Mouse (Mus musculus) C2C12 (cell line): ENCODE results near the gene Ddx51. TPM values are rescaled to one million over a fixed set of nuclear protein-coding genes. Genes with fewer than 3 reads are reported as not detected.

ENCODE experiments used
- H3K27me3 ChIP-seq: one replicate; pipeline ENCODE4 v1.6.1; 2011; ENCODE audit not compliant: control insufficient read depth, insufficient read depth, insufficient read length
- H3K36me3 ChIP-seq: one replicate; pipeline ENCODE4 v1.6.1; 2011; ENCODE audit not compliant: control insufficient read depth, insufficient read depth
- H3K4me3 ChIP-seq: one replicate; pipeline ENCODE4 v1.5.1; 2011; ENCODE audit warnings: mild to moderate bottlenecking, control low read depth; ENCODE audit not compliant: poor library complexity, insufficient read depth, severe bottlenecking
- H3K79me2 ChIP-seq: one replicate; pipeline ENCODE4 v1.6.1; 2011; ENCODE audit not compliant: control insufficient read depth, insufficient read depth
- H3K79me3 ChIP-seq: one replicate; pipeline ENCODE4 v1.6.1; 2011; ENCODE audit warnings: low read depth, control low read depth
- H3ac ChIP-seq: one replicate; pipeline ENCODE3; 2011; ENCODE audit warnings: low read depth; ENCODE audit not compliant: control insufficient read depth, insufficient read length
- CEBPB ChIP-seq: IDR thresholded peaks from one replicate; pipeline ENCODE4 v1.6.1; 2011; ENCODE audit warnings: low read depth, mild to moderate bottlenecking, control low read depth, moderate library complexity
- CTCF ChIP-seq: IDR thresholded peaks from one replicate; pipeline ENCODE4 v1.5.1; 2011; ENCODE audit not compliant: control insufficient read depth, insufficient read depth, insufficient read length
- FOSL1 ChIP-seq: IDR thresholded peaks from one replicate; pipeline ENCODE4 v1.8.0; 2011; ENCODE audit warnings: mild to moderate bottlenecking, low read length; ENCODE audit not compliant: poor library complexity, insufficient read depth, severe bottlenecking
- MAX ChIP-seq: IDR thresholded peaks from one replicate; pipeline ENCODE4 v1.6.1; 2011; ENCODE audit warnings: mild to moderate bottlenecking, control low read depth
- MYOD1 ChIP-seq: IDR thresholded peaks from one replicate; pipeline ENCODE4 v1.6.1; 2011; ENCODE audit warnings: low read depth; ENCODE audit not compliant: control insufficient read depth, insufficient read length
- MYOG ChIP-seq: IDR thresholded peaks from one replicate; pipeline ENCODE4 v1.6.1; 2011; ENCODE audit not compliant: control insufficient read depth, insufficient read length; ENCODE audit errors: extremely low read depth
- USF1 ChIP-seq: IDR thresholded peaks from one replicate; pipeline ENCODE4 v1.6.1; 2011; ENCODE audit warnings: low read depth, mild to moderate bottlenecking, control low read depth, moderate library complexity
- polyA plus RNA-seq: library from polyadenylated mRNA; unstranded; fragments of >200 nt; fragmentation: generic; extraction: Trizol; gene quantifications from one replicate; pipeline ENCODE4 v1.2.1, GENCODE M21; 2012; ENCODE audit warnings: missing spikeins

Gene Ddx51
- polyA plus RNA-seq, 1 experiment: 14.8 TPM

DNA sequence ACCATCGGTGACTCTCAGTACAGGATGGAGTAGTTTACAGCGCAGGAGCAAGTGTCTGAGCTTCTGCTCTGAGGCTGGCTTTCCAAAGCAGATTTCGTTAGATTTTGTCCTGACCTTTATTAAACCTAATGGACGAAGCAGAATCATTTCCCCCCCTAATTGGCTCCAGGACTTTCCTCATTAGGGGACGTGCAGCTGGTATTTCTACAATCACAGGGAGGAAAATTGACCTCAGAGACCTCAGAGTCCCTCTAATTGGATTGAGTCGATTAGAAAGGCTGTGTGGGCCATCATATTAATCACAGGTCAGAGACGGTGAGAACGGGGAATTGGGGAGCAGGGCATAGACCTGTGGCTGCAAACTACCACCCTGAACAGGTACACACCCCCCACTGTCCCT, 44.3 kb upstream of the Ddx51 start:
- Histone ChIP-seq H3K79me3 (no peaks in the 10 kb centered on the region), H3K79me2 (no peaks in the 10 kb centered on the region), H3K36me3 (no peaks in the 10 kb centered on the region), H3K27me3 (no peaks in the 10 kb centered on the region), H3ac (no peak overlapping the region), H3K4me3 (no peak overlapping the region)
- TF ChIP-seq USF1 (no peak), MAX (no peak), MYOG (no peak), FOSL1 (no peak), CTCF (no peak), MYOD1 (no peak), CEBPB (no peak)

DNA sequence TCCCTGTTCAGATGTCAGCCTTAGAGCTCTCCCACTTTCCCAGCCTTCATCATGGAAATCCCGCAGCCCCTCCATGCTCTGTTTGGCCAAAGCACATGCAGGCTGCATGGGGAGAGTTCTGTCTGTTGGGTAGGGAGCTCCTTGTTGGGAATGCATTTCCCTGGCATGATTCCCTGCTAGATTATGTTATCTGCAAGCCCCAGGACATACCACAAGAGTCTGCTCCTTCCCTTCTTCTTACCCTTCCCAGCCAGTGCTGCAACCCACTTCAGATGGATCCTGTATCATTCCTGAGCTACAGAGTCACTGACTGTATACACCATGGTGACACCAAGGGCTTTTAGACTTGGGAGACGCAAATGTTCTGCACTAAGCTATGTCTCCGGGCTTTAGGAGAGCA, 43.8 kb upstream of the Ddx51 start:
- H3K27me3 ChIP-seq: no peaks in the 10 kb centered on the region
- H3K36me3 ChIP-seq: no peaks in the 10 kb centered on the region
- H3K79me3 ChIP-seq: no peaks in the 10 kb centered on the region
- no peaks in the 10 kb centered on the region for H3K79me2 ChIP-seq
- TF ChIP-seq CEBPB (no peak), MYOG (no peak), CTCF (no peak), MYOD1 (no peak), USF1 (no peak), MAX (no peak), FOSL1 (no peak)
- no peak overlapping the region for H3K4me3 ChIP-seq
- H3ac ChIP-seq: no peak overlapping the region

GRCm38 (mm10) chr5:110609868-110610267, 43.4 kb upstream of the Ddx51 start:
- H3K79me3 ChIP-seq: no peaks in the 10 kb centered on the region
- H3K4me3 ChIP-seq: no peak overlapping the region
- H3K36me3 ChIP-seq: no peaks in the 10 kb centered on the region
- no peaks in the 10 kb centered on the region for H3K79me2 ChIP-seq
- no peak overlapping the region for H3ac ChIP-seq
- TF ChIP-seq FOSL1: no peak
- no peak for TF ChIP-seq MYOD1
- no peak for TF ChIP-seq CTCF
- no peaks in the 10 kb centered on the region for H3K27me3 ChIP-seq

DNA sequence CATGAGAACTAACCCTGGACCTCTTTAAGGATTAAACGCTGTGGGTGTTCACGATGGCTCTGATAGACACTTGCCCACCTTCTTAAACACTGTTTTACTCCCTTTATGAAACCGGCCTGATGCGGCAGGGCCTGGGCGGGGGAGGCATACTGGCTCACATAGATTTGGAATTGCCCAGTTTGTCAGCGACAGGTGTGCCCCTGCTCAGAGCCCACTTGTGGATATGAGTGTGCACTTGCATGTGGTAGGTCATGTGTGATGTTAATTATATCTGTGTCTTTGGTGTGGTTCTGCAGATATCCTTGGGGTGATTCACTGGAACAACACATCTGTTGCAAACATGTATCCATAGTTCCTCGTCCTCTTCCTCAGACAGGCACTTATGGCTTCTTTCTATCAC, 42.8 kb upstream of the Ddx51 start:
- Histone ChIP-seq H3ac (no peak overlapping the region), H3K79me2 (no peaks in the 10 kb centered on the region), H3K4me3 (no peak overlapping the region), H3K79me3 (no peaks in the 10 kb centered on the region), H3K36me3 (no peaks in the 10 kb centered on the region), H3K27me3 (no peaks in the 10 kb centered on the region)
- TF ChIP-seq CEBPB: no peak
- TF ChIP-seq MYOD1: no peak
- TF ChIP-seq FOSL1: no peak
- TF ChIP-seq CTCF: no peak
- no peak for TF ChIP-seq MAX
- TF ChIP-seq MYOG: no peak
- no peak for TF ChIP-seq USF1

- H3K4me3 ChIP-seq: no peak overlapping the region
- no peak for TF ChIP-seq MYOG
- peak; percentile 14 for TF ChIP-seq MYOD1
- H3K27me3 ChIP-seq: peaks cover 3% of the 10 kb centered on the region
- H3K79me2 ChIP-seq: no peaks in the 10 kb centered on the region
- H3K36me3 ChIP-seq: no peaks in the 10 kb centered on the region
- no peak overlapping the region for H3ac ChIP-seq
- H3K79me3 ChIP-seq: no peaks in the 10 kb centered on the region
Measured at GRCm38 (mm10) chr5:110611435-110612158, 41.7 kb upstream of the Ddx51 start.

DNA sequence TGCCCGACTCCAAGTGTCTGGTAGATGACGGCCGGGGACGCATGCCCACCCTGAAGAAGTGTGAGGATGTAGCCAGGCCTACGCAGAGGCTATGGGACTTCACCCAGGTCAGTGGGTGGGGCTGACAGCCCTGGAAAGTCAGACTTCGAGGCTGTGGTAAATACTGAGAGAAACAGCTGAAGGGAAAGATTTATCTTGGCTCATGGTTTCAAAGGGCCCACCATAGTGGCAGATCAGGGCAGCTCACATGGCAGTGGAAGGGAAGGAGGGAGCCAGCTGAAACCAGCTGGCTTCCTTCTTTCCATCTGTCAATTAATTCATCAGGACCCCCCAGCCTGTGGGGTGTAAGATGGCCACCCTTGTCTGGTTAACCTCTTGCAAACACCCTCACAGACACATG, 34.0 kb upstream of the Ddx51 start:
- Histone ChIP-seq H3K79me2 (no peaks in the 10 kb centered on the region), H3ac (no peak overlapping the region), H3K27me3 (peaks cover 21% of the 10 kb centered on the region), H3K79me3 (no peaks in the 10 kb centered on the region), H3K36me3 (no peaks in the 10 kb centered on the region), H3K4me3 (no peak overlapping the region)
- TF ChIP-seq MYOD1: no peak
- TF ChIP-seq CEBPB: no peak
- TF ChIP-seq MAX: no peak
- TF ChIP-seq CTCF: no peak
- no peak for TF ChIP-seq MYOG
- TF ChIP-seq FOSL1: no peak
- no peak for TF ChIP-seq USF1
